Mouse (Mus musculus): ENCODE results near the gene Nup50. TPM values are rescaled to one million over a fixed set of nuclear protein-coding genes. Genes with fewer than 3 reads are reported as not detected.

Gene Nup50
- polyA plus RNA-seq, 1 experiment from 2014 or later: 22.5 TPM

DNA sequence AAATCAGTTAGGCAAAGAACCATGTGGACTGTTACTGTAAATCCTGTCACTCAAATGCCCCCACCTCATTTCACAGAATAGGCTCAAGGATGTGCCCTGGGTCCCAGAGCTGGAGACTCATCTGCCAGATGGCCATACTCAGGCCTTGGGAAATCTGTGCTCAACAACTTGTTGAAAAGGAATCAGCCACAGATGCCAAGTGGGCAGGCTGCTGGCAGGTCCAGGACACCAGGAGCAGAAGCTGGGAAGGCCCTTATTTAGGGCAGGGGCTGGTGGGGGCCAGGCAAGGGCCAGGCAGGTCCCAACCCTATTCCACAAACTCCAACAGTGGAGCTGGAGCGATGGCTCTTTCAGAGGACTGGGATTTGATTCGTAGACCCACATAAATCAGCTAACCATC lies 39.3 kb downstream of the Nup50 start:
- H3K4me2 ChIP-seq (ENCODE audit: low read length): no peak overlapping the region
- H3K27ac ChIP-seq (ENCODE audit: low read depth, low read length): no peak overlapping the region
- no peak overlapping the region for H3K4me3 ChIP-seq (ENCODE audit: low read length)
- ATAC-seq: no peak
- H3K9me3 ChIP-seq (ENCODE audit: control insufficient read depth, low read length): no peaks in the 10 kb centered on the region
- no peak overlapping the region for H3K9ac ChIP-seq (ENCODE audit: low read depth, low read length)
- no peaks in the 10 kb centered on the region for H3K36me3 ChIP-seq (ENCODE audit: control insufficient read depth, insufficient read depth, low read length)
- H3K4me1 ChIP-seq (ENCODE audit: control insufficient read depth, insufficient read depth, low read depth, low read length): peaks cover 32% of the 10 kb centered on the region
- 91% methylated on average over 2 of the region's 2 CpGs for WGBS
- no peaks in the 10 kb centered on the region for H3K27me3 ChIP-seq (replicated peaks; ENCODE audit: control insufficient read depth, insufficient read depth, low read length)

DNA sequence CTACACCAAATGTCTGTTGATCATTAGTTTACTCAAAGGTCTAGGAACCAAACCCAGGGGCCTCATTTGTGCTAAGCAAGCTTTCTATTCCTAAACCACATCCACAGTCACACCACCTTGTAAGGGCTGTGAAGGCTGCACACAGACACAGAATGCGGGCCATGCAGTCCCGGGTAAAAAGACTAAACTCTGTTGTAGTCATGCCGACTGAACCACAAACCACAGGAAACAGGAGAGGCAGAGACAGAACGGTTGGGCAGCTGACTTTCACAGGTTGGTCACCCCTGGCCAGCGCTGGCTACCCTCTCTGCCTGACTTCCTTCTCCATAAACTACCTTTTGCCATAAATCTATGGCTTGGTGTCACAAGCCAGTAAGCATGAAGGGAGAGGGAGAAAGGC lies 41.6 kb downstream of the Nup50 start:
- Histone ChIP-seq H3K4me2 (ENCODE audit: low read length) (no peak overlapping the region), H3K4me3 (ENCODE audit: low read length) (no peak overlapping the region), H3K27me3 (replicated peaks; ENCODE audit: control insufficient read depth, insufficient read depth, low read length) (no peaks in the 10 kb centered on the region), H3K27ac (ENCODE audit: low read depth, low read length) (no peak overlapping the region), H3K4me1 (ENCODE audit: control insufficient read depth, insufficient read depth, low read depth, low read length) (peaks cover 11% of the 10 kb centered on the region), H3K9me3 (ENCODE audit: control insufficient read depth, low read length) (no peaks in the 10 kb centered on the region), H3K36me3 (ENCODE audit: control insufficient read depth, insufficient read depth, low read length) (no peaks in the 10 kb centered on the region), H3K9ac (ENCODE audit: low read depth, low read length) (no peak overlapping the region)
- 80% methylated on average over 5 of the region's 5 CpGs for WGBS
- no peak for ATAC-seq

DNA sequence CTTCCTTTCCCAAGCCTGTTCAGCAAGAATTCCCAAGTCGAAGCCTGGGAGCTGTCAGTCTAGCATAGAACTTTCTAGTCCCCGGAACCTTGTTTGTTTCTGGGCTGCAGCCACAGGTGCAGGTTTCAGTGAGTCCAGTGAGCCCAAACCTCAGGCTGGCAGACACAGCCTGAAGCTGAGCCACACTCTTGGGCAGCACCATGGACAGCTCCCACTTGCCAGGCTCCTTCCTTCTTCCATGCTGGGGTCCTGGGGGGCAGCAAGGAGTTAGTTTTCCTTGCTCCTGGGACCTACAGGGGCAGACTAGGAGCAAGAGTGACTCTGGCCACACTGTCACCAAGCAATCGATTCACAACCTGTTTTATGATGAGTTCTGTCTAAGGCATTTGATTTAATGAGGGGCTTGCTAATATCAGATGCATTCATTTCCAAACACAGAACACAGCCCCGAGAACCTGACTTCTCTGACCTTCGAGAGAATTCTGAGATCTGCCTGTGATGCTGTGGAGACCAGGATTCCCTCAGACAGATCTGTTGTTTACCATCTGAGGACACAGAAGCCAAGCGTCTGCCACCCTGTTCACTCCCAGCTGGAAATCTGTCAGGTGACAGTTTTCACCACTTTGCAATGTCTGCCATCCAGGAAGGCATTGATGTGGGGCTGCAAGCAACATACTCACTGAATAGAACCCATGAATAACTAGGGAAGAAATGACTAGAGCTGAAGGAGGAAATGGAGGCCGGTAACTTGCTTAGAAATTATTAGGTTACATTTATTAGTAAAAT lies 42.6 kb downstream of the Nup50 start:
- Histone ChIP-seq H3K27me3 (replicated peaks; ENCODE audit: control insufficient read depth, insufficient read depth, low read length) (no peaks in the 10 kb centered on the region), H3K9ac (ENCODE audit: low read depth, low read length) (no peak overlapping the region), H3K27ac (ENCODE audit: low read depth, low read length) (no peak overlapping the region), H3K36me3 (ENCODE audit: control insufficient read depth, insufficient read depth, low read length) (0 out of 2 replicates have a peak, but pooled peaks cover 3% of the 10 kb centered on the region), H3K4me2 (ENCODE audit: low read length) (no peak overlapping the region), H3K9me3 (ENCODE audit: control insufficient read depth, low read length) (no peaks in the 10 kb centered on the region), H3K4me3 (ENCODE audit: low read length) (no peak overlapping the region), H3K4me1 (ENCODE audit: control insufficient read depth, insufficient read depth, low read depth, low read length) (peaks cover 8% of the 10 kb centered on the region)
- 61% methylated on average over 7 of the region's 7 CpGs for WGBS
- no peak for ATAC-seq

DNA sequence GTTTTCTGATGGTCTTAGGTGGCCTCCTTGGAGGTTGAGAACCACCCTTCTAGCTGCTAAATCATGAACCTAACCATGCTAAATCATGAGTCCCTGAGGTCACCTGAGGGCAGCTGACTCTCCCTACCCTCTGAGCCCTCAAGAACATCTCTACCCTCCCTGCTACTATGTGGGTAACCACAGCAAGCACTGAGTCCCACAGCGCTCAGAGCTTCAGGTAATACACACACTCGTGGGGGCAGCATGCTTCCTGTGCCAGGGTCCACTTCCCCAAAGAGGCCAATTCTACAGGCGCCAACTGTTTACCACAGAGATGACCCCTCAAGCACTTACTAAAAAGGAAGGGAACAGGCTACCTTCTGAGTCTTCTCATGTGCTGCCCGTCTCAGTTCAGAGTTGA lies 45.3 kb downstream of the Nup50 start:
- H3K4me2 ChIP-seq (ENCODE audit: low read length): no peak overlapping the region
- H3K9me3 ChIP-seq (ENCODE audit: control insufficient read depth, low read length): no peaks in the 10 kb centered on the region
- H3K27ac ChIP-seq (ENCODE audit: low read depth, low read length): no peak overlapping the region
- H3K36me3 ChIP-seq (ENCODE audit: control insufficient read depth, insufficient read depth, low read length): 0 out of 2 replicates have a peak, but pooled peaks cover 3% of the 10 kb centered on the region
- H3K4me3 ChIP-seq (ENCODE audit: low read length): no peak overlapping the region
- 94% methylated on average over 4 of the region's 4 CpGs for WGBS
- H3K27me3 ChIP-seq (replicated peaks; ENCODE audit: control insufficient read depth, insufficient read depth, low read length): no peaks in the 10 kb centered on the region
- ATAC-seq: no peak
- no peak overlapping the region for H3K9ac ChIP-seq (ENCODE audit: low read depth, low read length)
- peaks cover 9% of the 10 kb centered on the region for H3K4me1 ChIP-seq (ENCODE audit: control insufficient read depth, insufficient read depth, low read depth, low read length)

DNA sequence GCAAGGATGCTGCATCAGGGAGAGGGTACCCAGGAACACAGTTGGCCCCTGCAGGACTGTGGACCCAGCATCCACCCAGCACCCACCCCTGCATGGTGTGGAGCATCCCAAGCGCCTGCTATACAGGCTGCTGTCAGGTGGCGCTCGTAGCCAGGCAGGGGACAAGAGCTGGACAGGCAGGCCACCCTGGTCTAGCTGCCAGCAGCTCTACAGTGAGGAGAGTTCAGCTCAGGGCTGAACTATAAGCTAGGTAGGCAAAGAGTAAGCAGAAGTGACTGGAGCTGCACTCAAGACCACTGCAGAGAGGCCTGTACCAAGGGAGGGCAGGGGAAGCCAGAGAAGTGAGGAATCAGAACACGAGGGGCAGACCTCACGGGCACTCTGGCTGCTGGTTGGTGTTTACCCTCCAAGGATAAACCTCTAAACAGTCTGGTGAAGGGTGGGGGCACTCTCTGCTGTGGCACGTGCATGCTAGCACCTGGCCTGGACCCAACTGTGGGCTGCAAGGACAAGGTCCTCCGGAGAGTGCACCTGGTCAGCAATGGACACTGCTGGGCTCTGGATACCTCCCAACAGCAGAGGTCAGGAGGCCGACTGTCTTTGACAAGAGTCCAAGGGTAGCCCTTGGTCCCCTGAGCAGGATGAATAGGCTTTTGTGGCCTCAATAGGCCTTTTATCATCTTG lies 49.8 kb downstream of the Nup50 start:
- peak; percentile 53 for ATAC-seq
- WGBS: 36% methylated on average over 8 of the region's 8 CpGs
- Histone ChIP-seq H3K27ac (ENCODE audit: low read depth, low read length) (0 out of 2 replicates have a peak overlapping the region, but pooled peaks have one; percentile 29), H3K9ac (ENCODE audit: low read depth, low read length) (no peak overlapping the region), H3K4me2 (ENCODE audit: low read length) (no peak overlapping the region), H3K9me3 (ENCODE audit: control insufficient read depth, low read length) (no peaks in the 10 kb centered on the region), H3K4me1 (ENCODE audit: control insufficient read depth, insufficient read depth, low read depth, low read length) (peaks cover 23% of the 10 kb centered on the region), H3K36me3 (ENCODE audit: control insufficient read depth, insufficient read depth, low read length) (0 out of 2 replicates have a peak, but pooled peaks cover 3% of the 10 kb centered on the region), H3K4me3 (ENCODE audit: low read length) (no peak overlapping the region), H3K27me3 (replicated peaks; ENCODE audit: control insufficient read depth, insufficient read depth, low read length) (no peaks in the 10 kb centered on the region)

DNA sequence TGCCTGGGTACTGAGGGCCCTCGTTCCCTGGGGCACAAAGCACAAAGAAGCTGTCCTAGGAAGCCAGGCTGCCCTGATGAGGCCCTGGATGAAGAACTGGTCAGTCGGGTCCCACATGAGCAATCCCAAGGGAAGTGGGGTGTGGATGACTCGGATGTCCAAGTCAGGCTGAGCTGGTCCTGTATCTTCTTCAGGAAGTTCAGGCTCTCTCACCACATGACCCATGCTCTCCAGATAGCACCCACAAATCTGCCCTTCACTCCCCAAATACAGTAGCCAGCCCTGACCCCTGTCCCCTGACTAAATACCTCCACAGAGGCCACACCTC lies 50.3 kb downstream of the Nup50 start:
- H3K27ac ChIP-seq (ENCODE audit: low read depth, low read length): no peak overlapping the region

DNA sequence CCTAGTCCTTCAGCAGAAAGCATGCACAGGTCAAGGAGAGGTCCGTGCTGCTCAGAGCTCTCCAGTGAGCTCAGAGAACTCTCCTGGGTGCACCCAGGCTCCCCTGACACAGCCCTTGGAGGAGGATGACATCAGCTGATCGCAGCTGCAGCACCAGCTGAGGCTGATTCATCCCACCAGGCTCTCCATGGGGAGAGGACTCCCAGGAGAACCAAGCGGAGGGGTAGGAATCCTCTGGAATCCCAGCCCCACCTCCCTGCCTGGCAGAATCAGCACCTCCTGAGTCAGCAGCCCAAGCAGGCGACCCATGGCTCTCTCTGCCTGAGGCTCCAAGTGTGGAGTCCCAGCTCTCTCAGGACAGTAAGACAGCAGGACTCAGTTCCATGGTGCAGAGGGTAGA lies 52.5 kb downstream of the Nup50 start:
- WGBS: 24% methylated on average over 4 of the region's 4 CpGs

More for the DNA sequence above, 50.3 kb downstream of the Nup50 start:
- 23% methylated on average over 3 of the region's 3 CpGs for WGBS
- Histone ChIP-seq H3K4me3 (ENCODE audit: low read length) (no peak overlapping the region), H3K27me3 (replicated peaks; ENCODE audit: control insufficient read depth, insufficient read depth, low read length) (no peaks in the 10 kb centered on the region), H3K4me2 (ENCODE audit: low read length) (no peak overlapping the region), H3K36me3 (ENCODE audit: control insufficient read depth, insufficient read depth, low read length) (0 out of 2 replicates have a peak, but pooled peaks cover 3% of the 10 kb centered on the region), H3K4me1 (ENCODE audit: control insufficient read depth, insufficient read depth, low read depth, low read length) (peaks cover 23% of the 10 kb centered on the region), H3K9me3 (ENCODE audit: control insufficient read depth, low read length) (no peaks in the 10 kb centered on the region), H3K9ac (ENCODE audit: low read depth, low read length) (no peak overlapping the region)
- no peak; the same call in 1 of the 2 replicates for ATAC-seq

DNA sequence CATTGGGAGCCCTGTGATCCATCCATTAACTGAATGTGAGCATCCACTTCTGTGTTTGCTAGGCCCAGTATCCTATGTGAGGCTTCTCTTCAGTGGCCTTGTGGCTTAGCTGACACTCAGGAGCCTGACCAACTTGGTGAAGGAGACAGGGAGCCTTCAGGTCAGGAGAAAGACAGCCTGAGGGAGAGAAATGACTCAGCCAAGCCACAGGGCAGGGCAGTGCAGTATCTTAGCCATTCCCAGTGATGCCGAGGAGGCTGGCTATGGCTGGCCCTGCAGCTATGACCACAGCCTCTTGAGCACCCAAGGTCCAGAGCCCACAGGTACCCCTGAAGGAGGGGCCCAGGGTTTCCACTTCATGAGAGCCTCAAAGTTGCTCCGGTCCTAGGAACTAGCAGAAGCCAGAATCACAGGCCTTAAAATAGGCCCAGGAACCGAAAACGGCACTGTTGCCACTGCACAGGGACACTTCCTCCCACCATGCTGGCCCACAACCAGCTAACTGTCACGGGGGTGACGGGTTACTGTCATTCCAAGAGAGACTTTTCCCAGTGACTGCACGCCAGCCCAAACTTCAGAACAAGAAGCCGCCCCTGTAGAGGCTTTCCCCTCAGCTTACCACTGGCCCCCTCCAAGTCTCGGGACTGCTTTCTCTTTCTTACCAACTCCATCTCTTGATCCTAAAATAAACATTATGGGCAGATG lies 58.5 kb downstream of the Nup50 start:
- Histone ChIP-seq H3K9ac (ENCODE audit: low read depth, low read length) (no peak overlapping the region), H3K27ac (ENCODE audit: low read depth, low read length) (no peak overlapping the region), H3K4me2 (ENCODE audit: low read length) (no peak overlapping the region), H3K27me3 (replicated peaks; ENCODE audit: control insufficient read depth, insufficient read depth, low read length) (no peaks in the 10 kb centered on the region), H3K4me3 (ENCODE audit: low read length) (no peak overlapping the region), H3K9me3 (ENCODE audit: control insufficient read depth, low read length) (no peaks in the 10 kb centered on the region), H3K4me1 (ENCODE audit: control insufficient read depth, insufficient read depth, low read depth, low read length) (peaks cover 26% of the 10 kb centered on the region), H3K36me3 (ENCODE audit: control insufficient read depth, insufficient read depth, low read length) (no peaks in the 10 kb centered on the region)
- no peak for ATAC-seq
- WGBS: 79% methylated on average over 9 of the region's 9 CpGs

More for the DNA sequence above, 52.5 kb downstream of the Nup50 start:
- no peak for ATAC-seq
- Histone ChIP-seq H3K9me3 (ENCODE audit: control insufficient read depth, low read length) (no peaks in the 10 kb centered on the region), H3K27me3 (replicated peaks; ENCODE audit: control insufficient read depth, insufficient read depth, low read length) (no peaks in the 10 kb centered on the region), H3K4me3 (ENCODE audit: low read length) (no peak overlapping the region), H3K4me2 (ENCODE audit: low read length) (no peak overlapping the region), H3K36me3 (ENCODE audit: control insufficient read depth, insufficient read depth, low read length) (no peaks in the 10 kb centered on the region), H3K9ac (ENCODE audit: low read depth, low read length) (no peak overlapping the region), H3K27ac (ENCODE audit: low read depth, low read length) (no peak overlapping the region), H3K4me1 (ENCODE audit: control insufficient read depth, insufficient read depth, low read depth, low read length) (peaks cover 23% of the 10 kb centered on the region)

DNA sequence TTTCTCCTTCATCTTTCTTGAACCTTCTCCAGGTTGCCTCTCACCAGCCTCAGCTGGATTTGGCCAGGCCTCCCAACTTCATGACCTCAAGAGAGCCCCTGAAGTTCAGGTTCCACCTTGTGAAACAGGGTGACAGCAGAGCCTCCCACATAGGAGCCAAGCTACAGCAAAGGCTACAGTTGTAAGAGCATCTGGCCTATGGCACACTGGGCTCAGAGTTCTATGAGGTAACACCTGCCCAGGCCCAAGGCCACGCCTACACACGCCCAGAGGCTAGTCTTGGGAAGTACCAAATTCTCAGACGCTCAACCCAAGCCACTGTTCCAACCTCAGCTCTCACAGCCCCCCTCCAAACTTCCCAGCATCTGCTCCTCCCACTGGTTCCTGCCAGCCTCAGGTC lies 59.7 kb downstream of the Nup50 start:
- ATAC-seq: no peak
- H3K9me3 ChIP-seq (ENCODE audit: control insufficient read depth, low read length): no peaks in the 10 kb centered on the region
- H3K36me3 ChIP-seq (ENCODE audit: control insufficient read depth, insufficient read depth, low read length): no peaks in the 10 kb centered on the region
- 80% methylated on average over 3 of the region's 3 CpGs for WGBS
- peaks cover 25% of the 10 kb centered on the region for H3K4me1 ChIP-seq (ENCODE audit: control insufficient read depth, insufficient read depth, low read depth, low read length)
- no peak overlapping the region for H3K9ac ChIP-seq (ENCODE audit: low read depth, low read length)
- H3K27ac ChIP-seq (ENCODE audit: low read depth, low read length): no peak overlapping the region
- no peak overlapping the region for H3K4me3 ChIP-seq (ENCODE audit: low read length)
- no peak overlapping the region for H3K4me2 ChIP-seq (ENCODE audit: low read length)
- no peaks in the 10 kb centered on the region for H3K27me3 ChIP-seq (replicated peaks; ENCODE audit: control insufficient read depth, insufficient read depth, low read length)
